ENCODE assay signal across 15 mouse cellular contexts in the genomic region with DNA sequence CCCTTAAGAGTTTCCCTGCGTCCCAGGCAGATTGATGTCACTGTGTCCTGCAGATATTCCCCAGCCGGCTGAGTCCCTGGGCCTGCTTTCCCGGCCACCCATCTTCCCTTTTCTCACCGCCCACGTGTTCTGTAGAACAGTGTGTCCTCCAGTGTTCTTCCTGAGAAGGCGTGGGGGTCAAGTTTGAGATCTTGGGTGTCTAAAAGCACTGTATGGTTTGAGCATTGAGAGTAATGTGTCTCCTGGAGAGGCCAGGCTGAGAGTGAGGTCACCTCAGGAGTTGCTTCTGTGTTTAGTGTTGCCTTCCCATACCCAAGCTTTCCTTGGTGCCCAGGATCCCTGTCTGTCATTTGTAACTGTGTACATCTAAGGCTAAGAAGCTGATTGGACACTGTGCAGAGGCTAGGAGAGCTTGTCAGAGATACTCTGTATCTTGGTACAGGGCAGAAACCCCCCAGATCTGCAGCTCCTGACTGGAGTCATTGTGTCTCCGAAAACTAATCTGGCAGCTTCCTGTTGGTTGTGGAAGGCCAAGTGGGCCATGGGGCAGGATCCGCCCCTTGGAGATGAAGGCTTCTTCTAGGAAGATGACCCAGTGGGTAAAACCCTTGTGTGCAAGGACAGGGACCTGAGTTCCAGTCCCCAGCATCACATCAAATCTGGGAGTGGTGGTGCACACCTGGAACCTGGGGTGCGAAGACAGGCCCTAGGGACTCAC. TPM values are rescaled to one million over a fixed set of nuclear protein-coding genes. Genes with fewer than 3 reads are reported as not detected.
DNase-seq lines count a peak whose midpoint lies in the region; ATAC-seq and TF ChIP-seq lines count a peak whose summit lies in the region.
"Had no signal": no experiment of that assay in that cellular context is flagged by ENCODE, and none has a peak within 500 bp of the region (broad histone marks: within the 10 kb centered on the region; RNA-seq: fewer than 3 reads in every experiment).

No protein-coding gene starts in this region.

- H3K4me1 ChIP-seq in heart, adult 2 months (ENCODE audit: control insufficient read depth, insufficient read depth, low read length): peaks cover 55% of the 10 kb centered on the region
- H3K4me1 ChIP-seq in heart, embryonic 13.5 days: peaks cover 76% of the 10 kb centered on the region
- H3K4me1 ChIP-seq in stomach, embryonic 16.5 days (ENCODE audit: control insufficient read depth, insufficient read depth, low read length): peaks cover 25% of the 10 kb centered on the region
- H3K4me1 ChIP-seq in forebrain, embryonic 14.5 days (ENCODE audit: control insufficient read depth, insufficient read depth, low read length): no peaks in the 10 kb centered on the region

- no peak for ATAC-seq in heart, embryonic 13.5 days (ENCODE audit: extremely low read depth, insufficient number of reproducible peaks, low FRiP score, low TSS enrichment)
- no peak for ATAC-seq in stomach, embryonic 16.5 days (ENCODE audit: insufficient read depth, low FRiP score)
- no peak for ATAC-seq in forebrain, embryonic 14.5 days
- ATAC-seq: intestine, postnatal 0 days; midbrain, embryonic 16.5 days; Patski had no signal

- DNase-seq in left cerebral cortex, adult 2 months (ENCODE audit: extremely low spot score in 1 of 2, low spot score in 2 of 2): no peak
- DNase-seq in left cerebral cortex, postnatal 10 days (ENCODE audit: extremely low spot score in 1 of 2, low spot score in 2 of 2): no peak
- DNase-seq in heart, adult 2 months: peak; percentile 56 to 60
- no peak for DNase-seq in forebrain, embryonic 14.5 days (ENCODE audit: low spot score)
- DNase-seq in right cerebral cortex, postnatal 4 days: no peak
- DNase-seq: cerebellum, postnatal 10 days; thymus, postnatal 4 days had no signal

- H3K4me3 ChIP-seq in left cerebral cortex, adult 2 months: no peak overlapping the region
- no peak overlapping the region for H3K4me3 ChIP-seq in heart, adult 2 months
- no peak overlapping the region for H3K4me3 ChIP-seq in heart, embryonic 13.5 days
- no peak overlapping the region for H3K4me3 ChIP-seq in stomach, embryonic 16.5 days (replicated peaks; ENCODE audit: low read length)
- no peak overlapping the region for H3K4me3 ChIP-seq in forebrain, embryonic 14.5 days (ENCODE audit: low read depth, low read length)
- H3K4me3 ChIP-seq: embryonic facial prominence, embryonic 12.5 days; forebrain, embryonic 10.5 days; neural tube, embryonic 13.5 days had no signal

- TF ChIP-seq POLR2A in heart, adult 2 months (IDR thresholded peaks at IDR 0.05; ENCODE audit: insufficient read depth, low read depth, low read length): no peak

- no peaks in the 10 kb centered on the region for H3K27me3 ChIP-seq in heart, adult 2 months (ENCODE audit: control insufficient read depth, insufficient read depth, low read length)
- H3K27me3 ChIP-seq in heart, embryonic 13.5 days (replicated peaks): no peaks in the 10 kb centered on the region
- H3K27me3 ChIP-seq in stomach, embryonic 16.5 days (ENCODE audit: control insufficient read depth, insufficient read depth, low read length): no peaks in the 10 kb centered on the region
- H3K27me3 ChIP-seq in forebrain, embryonic 14.5 days (replicated peaks; ENCODE audit: control insufficient read depth, insufficient read depth, low read length): no peaks in the 10 kb centered on the region
- H3K27me3 ChIP-seq: embryonic facial prominence, embryonic 12.5 days; neural tube, embryonic 13.5 days; Patski had no signal

- H3K9ac ChIP-seq in heart, adult 2 months (ENCODE audit: low read depth, low read length): peak overlapping the region; percentile 10; the same call in 1 of the 2 replicates
- 0 out of 2 replicates have a peak overlapping the region, but pooled peaks have one; percentile 28 for H3K9ac ChIP-seq in heart, embryonic 13.5 days
- H3K9ac ChIP-seq in stomach, embryonic 16.5 days (ENCODE audit: low read length): peak overlapping the region; percentile 41; the same call in 1 of the 2 replicates
- H3K9ac ChIP-seq in forebrain, embryonic 14.5 days (ENCODE audit: low read length): no peak overlapping the region
- H3K9ac ChIP-seq: embryonic facial prominence, embryonic 12.5 days; neural tube, embryonic 13.5 days had no signal

- TF ChIP-seq EP300 in heart, adult 2 months (IDR thresholded peaks at IDR 0.05; ENCODE audit: insufficient read depth, low read depth, low read length): peak; percentile 81; the same call in 1 of the 2 replicates

- H3K9me3 ChIP-seq in heart, embryonic 13.5 days: no peaks in the 10 kb centered on the region
- no peaks in the 10 kb centered on the region for H3K9me3 ChIP-seq in stomach, embryonic 16.5 days (replicated peaks; ENCODE audit: control insufficient read depth, low read length)
- H3K9me3 ChIP-seq in forebrain, embryonic 14.5 days (replicated peaks; ENCODE audit: control insufficient read depth, low read length): no peaks in the 10 kb centered on the region
- H3K9me3 ChIP-seq: embryonic facial prominence, embryonic 12.5 days; forebrain, embryonic 10.5 days; neural tube, embryonic 13.5 days had no signal

- peaks cover 5% of the 10 kb centered on the region for H3K36me3 ChIP-seq in heart, adult 2 months (ENCODE audit: control insufficient read depth, insufficient read depth, low read length)
- no peaks in the 10 kb centered on the region for H3K36me3 ChIP-seq in heart, embryonic 13.5 days
- no peaks in the 10 kb centered on the region for H3K36me3 ChIP-seq in stomach, embryonic 16.5 days (ENCODE audit: control insufficient read depth, insufficient read depth, low read length)
- H3K36me3 ChIP-seq in forebrain, embryonic 14.5 days (ENCODE audit: control insufficient read depth, insufficient read depth, low read length): no peaks in the 10 kb centered on the region
- H3K36me3 ChIP-seq: embryonic facial prominence, embryonic 12.5 days; forebrain, embryonic 10.5 days; neural tube, embryonic 13.5 days had no signal

- no peaks in the 10 kb centered on the region; the same call in 1 of the 2 replicates for H3K79me2 ChIP-seq in heart, adult 2 months (replicated peaks; ENCODE audit: control insufficient read depth, insufficient read depth, low read length)

- no peak overlapping the region for H3K4me2 ChIP-seq in heart, embryonic 13.5 days
- no peak overlapping the region for H3K4me2 ChIP-seq in stomach, embryonic 16.5 days (ENCODE audit: low read depth, low read length)
- H3K4me2 ChIP-seq in forebrain, embryonic 14.5 days (ENCODE audit: low read length): no peak overlapping the region
- H3K4me2 ChIP-seq: embryonic facial prominence, embryonic 12.5 days; neural tube, embryonic 13.5 days had no signal

- intact Hi-C loops in left cerebral cortex, adult 2 months (cut with DNase I): no loop called here
- intact Hi-C loops in left cerebral cortex, postnatal 10 days (cut with DNase I): no loop called here
- intact Hi-C loops in heart, adult 2 months (cut with DNase I): loop anchor here (2.0 kb wide), 1 partner anchor 59 kb away; the partner anchor contains the start of genes Anks1 and Taf11

- TF ChIP-seq CTCF in left cerebral cortex, adult 2 months (IDR thresholded peaks at IDR 0.05): no peak
- TF ChIP-seq CTCF in heart, adult 2 months (IDR thresholded peaks at IDR 0.05): no peak

- whole genome bisulfite sequencing in heart, adult 2 months: 38% methylated on average over 9 of the region's 9 CpGs
- 64% methylated on average over 9 of the region's 9 CpGs for WGBS in heart, embryonic 13.5 days
- 75% methylated on average over 9 of the region's 9 CpGs for WGBS in stomach, embryonic 16.5 days
- 92% methylated on average over 9 of the region's 9 CpGs for WGBS in forebrain, embryonic 14.5 days

- H3K27ac ChIP-seq in left cerebral cortex, adult 2 months: peak overlapping the region; percentile 60
- H3K27ac ChIP-seq in heart, adult 2 months: peak overlapping the region; percentile 89
- 0 out of 2 replicates have a peak overlapping the region, but pooled peaks have one; percentile 15 for H3K27ac ChIP-seq in heart, embryonic 13.5 days (replicated peaks)
- 0 out of 2 replicates have a peak overlapping the region, but pooled peaks have one; percentile 15 for H3K27ac ChIP-seq in stomach, embryonic 16.5 days (ENCODE audit: low read length)
- no peak overlapping the region for H3K27ac ChIP-seq in forebrain, embryonic 14.5 days (ENCODE audit: low read depth, low read length)
- H3K27ac ChIP-seq: embryonic facial prominence, embryonic 12.5 days; forebrain, embryonic 10.5 days; neural tube, embryonic 13.5 days had no signal

RNA-seq across cellular contexts. Expression of gene Taf11, which starts 58.5 kb away (rescaled TPM):
- total RNA-seq in left cerebral cortex, adult 2 months (2021): 10 to 100 TPM; 45.6 to 51.1 TPM
- total RNA-seq in left cerebral cortex, postnatal 10 days (2021): 10 to 100 TPM; 35.2 to 38.3 TPM
- total RNA-seq in heart, adult 2 months (2021): 10 to 100 TPM; 21.5 to 21.6 TPM
- 12.5 and 13.2 TPM in 2 replicates for polyA plus RNA-seq in heart, adult 2 months (2012; rRNA removed)
- polyA plus RNA-seq in heart, embryonic 13.5 days (2015; fragmentation: Nextera tagmentation; extraction: Ambion mirVana): 44.1 and 46.1 TPM in 2 replicates
- 50.9 and 57.8 TPM in 2 replicates for polyA plus RNA-seq in stomach, embryonic 16.5 days (2015; fragmentation: Nextera tagmentation; extraction: Ambion mirVana)
- 65.2 and 66.1 TPM in 2 replicates for polyA plus RNA-seq in forebrain, embryonic 14.5 days (2014; fragmentation: Nextera tagmentation; extraction: Ambion mirVana)

RNA-seq across cellular contexts. Expression of gene Anks1, which starts 59.1 kb away (rescaled TPM):
- 10 to 100 TPM; 36.6 to 54.9 TPM for total RNA-seq in left cerebral cortex, adult 2 months (2021)
- 10 to 100 TPM; 37.3 to 37.7 TPM for total RNA-seq in left cerebral cortex, postnatal 10 days (2021)
- total RNA-seq in heart, adult 2 months (2021): 10 to 100 TPM; 51.6 to 76.4 TPM
- polyA plus RNA-seq in heart, adult 2 months (2012; rRNA removed): 64.4 and 90.1 TPM in 2 replicates
- polyA plus RNA-seq in heart, embryonic 13.5 days (2015; fragmentation: Nextera tagmentation; extraction: Ambion mirVana): 7.7 and 8.2 TPM in 2 replicates
- polyA plus RNA-seq in stomach, embryonic 16.5 days (2015; fragmentation: Nextera tagmentation; extraction: Ambion mirVana): 14.5 and 15.3 TPM in 2 replicates
- 39.4 and 40.3 TPM in 2 replicates for polyA plus RNA-seq in forebrain, embryonic 14.5 days (2014; fragmentation: Nextera tagmentation; extraction: Ambion mirVana)

Comparison
In these comparisons a context has a peak if more than half of its experiments do, and no peak if none do; other contexts are left out.
1. DNase-seq: peak in heart, adult 2 months (2 of 2); none in left cerebral cortex, adult 2 months (0 of 2), left cerebral cortex, postnatal 10 days (0 of 2), forebrain, embryonic 14.5 days (single experiment) and right cerebral cortex, postnatal 4 days (single experiment).